Mouse (Mus musculus) adrenal gland, postnatal 4 days (tissue): ENCODE data around the gene Carm1. TPM values are rescaled to one million over a fixed set of nuclear protein-coding genes. Genes with fewer than 3 reads are reported as not detected.
"Not testable (repeated sequence)": the region's sequence is repeated elsewhere in the genome, so short reads cannot be mapped to it uniquely, and the experiment has no call there.

Source experiments
- DNase-seq, 2 experiments: peaks; one replicate each; pipeline ENCODE4 v3.0.0; 2021 to 2022; ENCODE audit warnings: low spot score in 2 of 2, mixed read lengths in 2 of 2
- total RNA-seq, 2 experiments: library from RNA; stranded (reverse); gene quantifications; 2 replicates each; pipeline ENCODE4 v1.2.3; 2021

Carm1 gene
- total RNA-seq, 2 experiments from 2014 or later, result 71.4 to 83.9 TPM

DNA sequence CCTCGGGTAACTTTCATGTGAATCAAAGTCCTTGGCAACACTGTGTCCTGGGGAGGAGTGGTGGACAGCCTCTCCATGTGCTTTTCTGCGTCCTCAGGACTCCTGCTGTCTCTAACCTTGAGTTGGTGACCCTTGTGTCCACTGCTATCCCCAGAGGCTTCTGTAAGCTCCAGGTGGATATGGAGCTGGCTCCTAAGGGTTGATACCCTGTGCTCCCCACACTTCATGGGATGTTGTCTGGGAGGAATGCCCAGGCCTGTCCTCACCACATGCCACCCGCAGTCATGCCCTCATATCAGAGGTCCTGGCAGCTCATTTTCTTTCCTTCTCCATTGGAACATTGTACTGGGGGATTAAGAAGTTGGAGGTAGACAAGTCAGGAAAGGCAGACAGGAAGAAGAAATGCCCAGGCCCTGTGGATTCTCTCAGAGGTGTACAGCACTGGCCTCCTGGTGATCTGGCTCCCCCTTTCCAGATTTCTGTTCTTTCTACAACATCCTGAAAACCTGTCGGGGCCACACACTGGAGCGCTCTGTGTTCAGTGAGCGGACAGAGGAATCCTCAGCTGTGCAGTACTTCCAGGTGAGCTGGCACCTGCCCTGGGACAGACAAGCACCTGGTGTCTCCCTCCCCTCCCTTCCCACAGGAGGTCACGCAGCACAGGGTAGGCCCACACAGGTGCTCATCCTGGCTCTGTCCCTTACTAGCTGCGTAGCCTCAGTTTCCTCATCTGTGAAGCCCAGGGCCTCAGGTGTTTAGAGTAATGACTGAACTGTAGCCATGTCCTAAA is 27.5 kb downstream of the Carm1 start:
- DNase-seq, result no peak

- no peak for DNase-seq
Measured at GRCm38 (mm10) chr9:21575253-21575652, 28.6 kb downstream of the Carm1 start.

DNA sequence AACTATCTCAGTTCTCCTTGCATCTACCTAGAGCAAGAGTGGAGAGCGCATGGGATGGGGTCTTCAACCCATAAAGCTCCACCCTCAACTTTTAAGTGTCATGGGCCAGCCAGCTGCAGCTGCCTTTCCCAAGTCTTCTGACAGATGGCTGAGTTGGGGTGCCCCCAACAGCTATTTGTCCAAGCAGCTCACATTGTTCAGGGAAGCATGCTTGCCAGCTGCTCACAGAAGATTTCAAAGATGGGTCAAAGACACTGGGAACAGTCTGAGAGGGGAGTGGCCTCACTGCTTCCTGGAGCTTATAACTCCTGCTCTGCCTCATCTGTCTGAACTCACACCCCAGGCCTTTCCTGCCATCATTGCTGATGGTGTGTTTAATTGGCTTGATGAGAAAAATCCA is 29.6 kb downstream of the Carm1 start:
- no peak for DNase-seq

GRCm38 (mm10) chr9:21578226-21578625 is 31.5 kb downstream of the Carm1 start:
- DNase-seq, result no peak

GRCm38 (mm10) chr9:21585401-21585800 is 38.7 kb downstream of the Carm1 start:
- no peak for DNase-seq

GRCm38 (mm10) chr9:21587678-21588349 is 41.1 kb downstream of the Carm1 start:
- DNase-seq, result no peak

- DNase-seq, result no peak
Measured at GRCm38 (mm10) chr9:21588350-21588749, 41.7 kb downstream of the Carm1 start.

DNA sequence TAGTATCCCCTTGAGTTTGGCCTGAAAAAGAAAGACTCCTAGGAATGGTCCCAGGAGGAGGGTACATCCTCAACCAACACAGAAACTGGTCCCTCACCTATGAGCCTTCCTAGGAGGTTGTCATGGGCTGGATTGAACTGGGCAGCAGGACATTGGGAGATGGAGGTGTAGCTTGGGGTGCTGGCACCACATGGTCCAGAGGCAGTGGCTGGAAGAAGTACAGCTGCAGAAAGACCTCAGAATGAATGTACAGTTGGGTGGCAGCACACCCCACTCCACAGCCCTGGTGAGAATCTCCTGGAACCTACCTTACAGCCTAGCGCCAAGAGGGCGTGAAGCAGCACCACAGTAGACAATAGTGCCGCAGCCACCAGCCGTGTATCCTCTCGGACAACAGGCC is 42.8 kb downstream of the Carm1 start:
- no peak for DNase-seq

- DNase-seq, result no peak
Measured at GRCm38 (mm10) chr9:21591127-21591830, 44.6 kb downstream of the Carm1 start.

DNA sequence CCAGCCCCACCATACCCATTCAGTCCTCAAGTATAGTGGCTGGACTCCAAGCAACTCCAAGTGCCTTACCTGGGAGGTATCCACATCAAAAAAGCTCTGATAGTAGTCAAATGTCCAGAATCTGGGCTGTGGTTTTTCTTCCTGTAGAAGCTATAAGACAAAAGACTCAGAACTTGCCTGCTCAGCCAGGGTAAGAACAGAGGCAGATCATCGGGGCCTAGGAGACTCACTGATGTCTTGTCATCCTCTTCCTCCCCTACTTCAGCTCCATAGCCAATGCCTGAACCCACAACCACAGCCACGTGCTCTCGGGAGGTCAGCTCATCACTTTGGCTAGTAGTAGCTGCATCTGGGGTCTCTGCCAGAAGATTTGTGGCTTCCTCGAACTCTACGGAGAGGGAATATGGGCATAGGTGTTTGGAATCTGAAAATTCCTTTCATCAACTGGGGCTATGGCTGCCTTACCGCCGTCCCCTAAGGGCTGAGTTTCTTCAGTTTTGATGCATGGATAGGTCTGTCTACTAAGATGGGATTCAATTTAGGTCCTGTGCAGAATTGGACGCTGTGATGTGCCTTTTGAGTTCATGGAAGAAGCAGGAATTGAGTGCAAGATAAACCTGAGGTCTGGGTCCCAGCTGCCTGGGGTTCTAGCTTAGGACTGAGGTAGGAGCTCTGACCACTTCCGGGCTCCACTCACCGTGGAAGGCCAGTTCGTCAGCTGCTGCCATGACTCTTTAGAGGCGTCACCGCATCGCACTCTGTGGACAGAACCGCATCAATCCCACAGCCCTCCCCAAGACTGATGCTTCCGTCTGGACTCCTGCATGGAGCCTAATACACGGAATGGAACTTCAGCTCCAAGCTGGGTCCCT is 45.4 kb downstream of the Carm1 start:
- DNase-seq, result no peak

DNA sequence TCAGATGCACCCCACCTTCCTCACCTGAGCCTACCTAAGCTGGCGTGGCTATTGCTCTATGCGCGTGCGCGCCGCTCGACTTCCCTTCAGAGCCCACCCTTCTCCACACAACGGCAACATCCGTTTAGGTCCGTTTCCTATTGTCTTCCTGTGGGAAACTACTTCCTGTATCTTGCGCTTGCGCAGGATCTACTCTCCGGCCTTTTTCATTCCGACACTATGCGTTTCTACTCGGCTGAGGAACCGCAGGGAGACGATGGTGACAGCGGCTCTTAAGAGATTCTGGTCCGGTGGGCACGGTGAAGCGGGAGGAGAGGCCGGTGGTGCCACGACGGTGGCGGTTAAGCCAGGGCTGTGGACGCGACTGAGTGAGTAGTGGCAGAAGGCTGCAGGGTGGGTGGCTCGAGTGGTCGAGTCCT is 46.0 kb downstream of the Carm1 start, which contains the start of the genes Timm29 and Yipf2:
TSS of gene Timm29 (plus strand) at position 20 of the 419 bp plus-strand sequence.
TSS of gene Yipf2 (minus strand) at position 126 of the 419 bp plus-strand sequence.
- DNase-seq, result peak; percentile 44 to 74

- DNase-seq, result peak; percentile 33 to 44
Measured at GRCm38 (mm10) chr9:21593122-21593721, 46.5 kb downstream of the Carm1 start.

DNA sequence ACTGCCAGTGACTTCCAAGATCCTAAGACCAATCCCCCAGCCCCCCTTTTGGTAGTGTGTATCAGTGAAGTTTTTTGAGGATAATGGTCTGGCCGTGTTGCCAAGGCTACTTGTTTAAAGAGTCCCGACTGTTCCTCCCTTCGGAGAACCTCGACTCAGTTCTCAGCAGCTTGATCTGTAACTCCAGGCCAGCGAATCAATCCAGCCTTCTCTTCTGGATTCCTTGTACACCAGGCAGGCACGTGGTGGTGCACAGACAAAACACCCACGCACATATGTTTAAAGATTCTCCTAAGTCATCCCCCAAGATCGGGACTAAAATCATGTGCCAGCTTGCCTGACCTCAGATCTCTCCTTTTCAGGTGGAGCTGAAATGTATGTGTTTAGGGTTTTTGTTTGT is 47.7 kb downstream of the Carm1 start:
- not testable (repeated sequence) for DNase-seq

- DNase-seq, result no peak
Measured at GRCm38 (mm10) chr9:21594838-21595237, 48.1 kb downstream of the Carm1 start.

DNA sequence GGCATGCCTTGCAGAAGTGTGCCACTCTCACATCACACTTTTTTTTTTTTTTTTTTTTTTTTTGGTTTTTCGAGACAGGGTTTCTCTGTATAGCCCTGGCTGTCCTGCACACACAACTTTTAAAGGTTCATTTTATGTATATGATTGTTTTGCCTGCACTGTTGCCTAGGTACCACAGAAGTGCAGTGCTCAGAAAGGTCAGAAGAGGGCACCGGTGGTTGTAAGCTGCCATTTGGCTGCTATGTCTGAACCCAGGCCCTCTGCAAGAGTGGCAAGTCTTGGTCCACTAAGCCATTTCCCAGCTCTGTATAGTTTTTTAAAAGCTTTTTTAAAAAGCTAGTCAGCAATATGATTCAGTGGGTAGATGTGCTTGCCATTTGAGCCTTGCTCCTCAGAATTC is 51.5 kb downstream of the Carm1 start:
- no peak for DNase-seq

DNA sequence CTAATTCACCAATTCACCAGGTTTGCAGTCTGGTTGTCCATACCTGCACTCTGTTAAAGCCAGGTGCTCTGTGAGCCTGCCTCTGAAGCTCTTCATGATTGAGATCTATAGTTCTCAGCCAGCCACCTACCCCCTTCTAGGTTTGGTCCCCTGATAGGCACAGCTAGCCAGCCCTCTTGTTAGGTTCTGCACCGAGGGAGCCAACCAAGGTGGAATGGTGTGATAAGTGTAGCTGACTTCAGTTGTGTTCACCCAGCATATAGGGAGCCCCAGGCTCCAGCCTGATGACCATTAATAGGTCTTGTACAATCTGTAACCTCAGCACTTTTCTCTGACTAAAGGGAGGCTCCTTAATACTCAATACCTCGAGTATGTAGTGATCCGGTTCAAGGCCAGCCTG is 53.5 kb downstream of the Carm1 start:
- no peak for DNase-seq

DNA sequence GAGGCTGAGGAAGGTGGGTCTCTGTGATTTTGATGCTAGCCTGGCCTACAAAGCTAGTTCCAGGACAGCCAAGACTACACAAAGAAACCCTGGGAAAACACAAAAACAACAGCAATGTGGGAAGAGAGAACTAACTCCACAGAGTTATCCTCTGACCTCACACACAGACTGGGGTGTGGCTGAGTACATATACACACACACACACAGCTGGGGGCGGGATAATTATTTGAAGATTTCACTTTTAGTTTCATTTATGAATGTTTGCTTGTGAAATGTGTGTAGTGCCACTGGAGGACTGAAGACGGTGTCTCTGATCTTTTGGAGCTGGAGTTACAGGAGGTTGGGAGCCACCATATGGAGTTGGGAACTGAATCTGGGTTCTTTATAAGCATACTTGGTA is 54.4 kb downstream of the Carm1 start:
- no peak for DNase-seq

- DNase-seq, result no peak
Measured at GRCm38 (mm10) chr9:21601722-21602399, 55.2 kb downstream of the Carm1 start.

DNA sequence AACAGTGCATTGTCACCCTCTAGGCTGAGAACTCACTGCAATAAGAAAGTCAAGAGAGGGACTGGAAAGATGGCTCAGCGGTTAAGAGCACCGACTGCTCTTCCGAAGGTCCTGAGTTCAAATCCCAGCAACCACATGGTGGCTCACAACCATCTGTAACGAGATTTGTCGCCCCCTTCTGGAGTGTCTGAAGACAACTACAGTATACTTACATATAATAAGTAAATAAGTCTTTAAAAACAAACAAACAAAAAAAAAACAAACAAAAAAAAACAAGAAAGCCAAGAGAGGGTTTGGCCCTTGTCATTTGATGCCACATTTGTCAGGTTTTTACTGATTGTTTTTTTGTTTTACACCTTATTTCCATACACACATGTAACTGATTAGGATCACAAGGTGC is 57.4 kb downstream of the Carm1 start:
- no peak for DNase-seq

- no peak for DNase-seq
Measured at GRCm38 (mm10) chr9:21605865-21606264, 59.2 kb downstream of the Carm1 start.
